Mouse (Mus musculus) limb, embryonic 15.5 days (tissue): Measurements from ENCODE around the gene Gtf3c5. TPM values are rescaled to one million over a fixed set of nuclear protein-coding genes. Genes with fewer than 3 reads are reported as not detected.
A peak's percentile ranks its signal among the peaks of the same experiment; 100 is the strongest.

Experiments
- ATAC-seq: fragments of 200-750 bp; cut with Nextera tagmentation; 2 replicates; pipeline ENCODE4 v1.8.0; 2017; ENCODE audit warnings: low read depth, moderate TSS enrichment; ENCODE audit not compliant: insufficient number of reproducible peaks, low FRiP score, low TSS enrichment
- H3K27ac ChIP-seq: fragments of 300-500 bp; sonication (generic); 2 replicates; pipeline ENCODE4 v1.5.1; 2015; ENCODE audit warnings: moderate library complexity, mild to moderate bottlenecking, inconsistent platforms
- H3K27me3 ChIP-seq: fragments of 300-500 bp; sonication (generic); 2 replicates; pipeline ENCODE4 v1.6.1; 2015; ENCODE audit warnings: inconsistent platforms
- H3K36me3 ChIP-seq: fragments of 300-500 bp; sonication (generic); 2 replicates; pipeline ENCODE4 v1.6.1; 2015; ENCODE audit warnings: inconsistent platforms
- H3K4me1 ChIP-seq: fragments of 300-500 bp; sonication (generic); 2 replicates; pipeline ENCODE4 v1.6.1; 2015; ENCODE audit warnings: inconsistent platforms
- H3K4me2 ChIP-seq: fragments of 300-500 bp; sonication (generic); 2 replicates; pipeline ENCODE4 v1.6.1; 2015; ENCODE audit warnings: mild to moderate bottlenecking, inconsistent platforms
- H3K4me3 ChIP-seq: fragments of 300-500 bp; sonication (generic); 2 replicates; pipeline ENCODE4 v1.5.1; 2015; ENCODE audit warnings: mild to moderate bottlenecking, inconsistent platforms
- H3K9ac ChIP-seq: fragments of 300-500 bp; sonication (generic); 2 replicates; pipeline ENCODE4 v1.6.1; 2015; ENCODE audit warnings: inconsistent platforms
- H3K9me3 ChIP-seq: fragments of 300-500 bp; sonication (generic); 2 replicates; pipeline ENCODE4 v1.6.1; 2016; ENCODE audit warnings: inconsistent platforms
- WGBS: fragments of 180-500 bp; shearing (Covaris S2); methylation state at CpG from one replicate; pipeline ENCODE4 v1.1.7; 2015; 5-methylcytosine and 5-hydroxymethylcytosine counted together
- polyA plus RNA-seq: library from polyadenylated mRNA; unstranded; fragments of >200 nt; fragmentation: Nextera tagmentation; extraction: Ambion mirVana; gene quantifications from 2 replicates; pipeline ENCODE4 v1.2.1, GENCODE M21; 2015

Gene Gtf3c5
- polyA plus RNA-seq, 1 experiment from 2014 or later, result 44.1 TPM

DNA sequence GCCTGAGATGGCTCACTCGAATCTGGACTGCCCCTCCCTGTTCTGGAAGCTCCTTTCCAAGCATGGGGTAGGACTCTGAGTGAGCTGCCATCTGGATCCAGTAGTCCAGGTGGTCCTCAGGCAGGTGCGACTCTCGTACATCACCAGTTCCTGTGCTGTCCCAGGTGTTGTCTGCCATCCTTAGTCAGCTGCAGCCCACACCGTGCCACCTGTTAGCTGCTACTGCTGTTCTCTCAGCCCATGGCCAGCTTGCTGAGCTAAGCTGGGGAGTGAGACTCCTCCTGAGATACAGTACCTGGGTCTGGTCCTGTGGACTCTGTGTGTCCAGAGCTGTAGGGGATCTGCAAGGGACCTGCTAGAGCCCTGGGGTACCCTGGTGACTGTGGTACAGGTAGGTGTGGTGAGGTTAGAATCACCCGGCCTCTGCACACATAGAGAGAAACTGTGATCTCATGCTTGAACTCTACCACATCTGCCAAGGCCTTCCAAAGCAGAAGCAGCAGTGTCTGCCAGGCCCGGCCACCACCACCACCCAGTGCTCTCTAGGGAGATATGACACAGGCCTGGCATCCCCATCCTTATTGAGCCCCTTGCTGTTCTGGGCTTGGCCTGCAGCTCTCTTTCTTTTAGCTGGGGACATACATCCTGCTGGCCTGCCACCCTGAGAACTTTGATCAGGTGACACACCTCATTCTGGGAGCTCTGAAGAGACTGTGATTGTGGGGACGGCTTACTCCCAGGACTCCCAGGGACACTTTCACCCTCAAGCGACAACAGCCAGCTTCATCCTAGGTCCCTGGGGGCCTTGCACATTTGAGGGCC lies 45.3 kb downstream of the Gtf3c5 start:
- Histone ChIP-seq H3K36me3 (peaks cover 25% of the 10 kb centered on the region), H3K4me2 (no peak overlapping the region), H3K27me3 (no peaks in the 10 kb centered on the region), H3K4me3 (no peak overlapping the region), H3K27ac (peak overlapping the region; percentile 78), H3K9ac (no peak overlapping the region), H3K4me1 (peaks cover 68% of the 10 kb centered on the region), H3K9me3 (no peaks in the 10 kb centered on the region)
- no peak for ATAC-seq
- 71% methylated on average over 8 of the region's 8 CpGs for WGBS

DNA sequence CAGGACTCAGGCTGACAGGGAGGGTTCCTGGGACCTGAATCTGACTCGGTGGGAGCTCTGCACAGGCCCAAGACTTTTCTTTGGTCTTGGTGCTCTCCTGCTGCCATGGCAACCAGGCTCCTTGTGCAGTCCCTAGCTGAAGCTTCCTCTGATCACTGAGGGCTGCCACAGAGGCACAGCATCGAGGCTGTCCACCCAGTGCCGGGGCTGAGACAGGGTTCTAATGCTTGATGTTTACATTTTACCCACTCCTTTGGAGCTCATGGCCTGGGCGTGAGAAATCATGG lies 46.0 kb downstream of the Gtf3c5 start:
- H3K27ac ChIP-seq, result no peak overlapping the region

DNA sequence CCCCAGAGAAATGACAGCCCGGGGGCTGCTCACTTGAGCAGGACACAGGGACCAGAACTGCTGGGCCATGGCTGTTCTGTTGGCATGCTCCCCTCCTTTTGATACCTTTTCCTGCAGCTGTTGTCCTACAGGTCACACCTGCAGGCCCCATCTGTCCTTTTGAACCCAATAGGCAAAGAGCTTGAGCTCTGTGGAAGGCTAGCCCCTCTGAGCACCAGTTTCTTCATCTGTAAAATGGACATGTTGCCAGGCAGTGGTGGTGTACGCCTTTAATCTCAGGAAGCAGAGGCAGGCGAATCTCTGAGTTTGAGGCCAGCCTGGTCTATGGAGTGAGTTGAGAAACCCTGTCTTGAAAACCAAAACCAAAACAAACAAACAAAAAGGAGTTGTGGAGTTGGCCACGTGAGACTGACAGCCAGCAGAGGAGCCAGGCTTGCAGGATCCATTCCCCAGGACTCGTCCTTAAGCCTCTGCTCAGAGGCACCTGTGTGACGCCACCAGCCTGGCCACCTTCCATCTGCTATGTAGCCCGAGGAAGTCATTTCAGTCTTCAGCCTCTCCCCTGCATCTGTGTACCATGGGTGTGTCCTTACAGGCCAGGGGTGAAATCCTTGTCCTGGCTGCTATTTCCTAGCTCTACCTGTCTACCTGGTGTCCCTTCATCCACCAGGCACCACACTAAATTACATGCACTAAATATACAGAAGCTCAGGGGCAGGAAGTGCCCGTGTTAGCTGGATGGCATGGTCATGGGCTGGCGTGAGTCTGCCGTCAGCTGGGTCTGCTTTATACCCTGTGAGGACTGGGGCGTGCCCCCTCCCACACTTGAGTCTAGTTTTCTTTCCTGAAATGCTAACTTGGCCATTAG lies 46.6 kb downstream of the Gtf3c5 start:
- Histone ChIP-seq H3K9me3 (no peaks in the 10 kb centered on the region), H3K4me1 (peaks cover 80% of the 10 kb centered on the region), H3K27me3 (no peaks in the 10 kb centered on the region), H3K9ac (no peak overlapping the region), H3K36me3 (peaks cover 14% of the 10 kb centered on the region), H3K4me3 (no peak overlapping the region), H3K27ac (peak overlapping the region; percentile 87; the same call in 1 of the 2 replicates), H3K4me2 (no peak overlapping the region)
- no peak for ATAC-seq
- 75% methylated on average over 11 of the region's 11 CpGs for WGBS

More for the DNA sequence above, 46.0 kb downstream of the Gtf3c5 start:
- H3K4me3 ChIP-seq, result no peak overlapping the region
- H3K4me1 ChIP-seq, result peaks cover 74% of the 10 kb centered on the region
- WGBS, result 51% methylated on average over 4 of the region's 4 CpGs
- no peaks in the 10 kb centered on the region for H3K27me3 ChIP-seq
- H3K9me3 ChIP-seq, result no peaks in the 10 kb centered on the region
- no peak for ATAC-seq
- H3K4me2 ChIP-seq, result no peak overlapping the region
- no peak overlapping the region for H3K9ac ChIP-seq
- peaks cover 20% of the 10 kb centered on the region for H3K36me3 ChIP-seq

DNA sequence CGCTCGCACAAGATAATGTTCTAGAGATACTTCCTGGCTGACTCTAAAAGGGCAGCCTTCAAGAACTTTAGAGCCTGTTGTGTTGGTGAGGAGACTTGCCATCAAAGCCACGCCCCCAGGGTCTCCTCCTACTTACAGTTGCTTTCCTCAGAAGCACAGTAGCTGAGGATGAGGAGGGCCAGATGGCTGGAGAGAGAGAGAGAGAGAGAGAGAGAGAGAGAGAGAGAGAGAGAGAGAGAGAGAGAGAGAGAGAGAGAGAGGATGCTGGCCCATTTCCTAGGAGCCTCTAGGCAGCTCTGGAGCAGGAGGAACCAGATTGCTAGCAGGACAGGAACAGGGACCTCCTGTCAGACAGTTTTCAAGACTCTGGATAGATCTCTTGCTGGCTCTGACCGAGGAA lies 47.4 kb downstream of the Gtf3c5 start:
- no peak overlapping the region for H3K9ac ChIP-seq
- peaks cover 6% of the 10 kb centered on the region for H3K36me3 ChIP-seq
- H3K4me3 ChIP-seq, result no peak overlapping the region
- no peaks in the 10 kb centered on the region for H3K9me3 ChIP-seq
- H3K4me1 ChIP-seq, result peaks cover 80% of the 10 kb centered on the region
- peak overlapping the region; percentile 87 for H3K27ac ChIP-seq
- peak overlapping the region; percentile 76; the same call in 1 of the 2 replicates for H3K4me2 ChIP-seq
- no peaks in the 10 kb centered on the region for H3K27me3 ChIP-seq
- WGBS, result 39% methylated on average over 4 of the region's 4 CpGs
- no peak for ATAC-seq

DNA sequence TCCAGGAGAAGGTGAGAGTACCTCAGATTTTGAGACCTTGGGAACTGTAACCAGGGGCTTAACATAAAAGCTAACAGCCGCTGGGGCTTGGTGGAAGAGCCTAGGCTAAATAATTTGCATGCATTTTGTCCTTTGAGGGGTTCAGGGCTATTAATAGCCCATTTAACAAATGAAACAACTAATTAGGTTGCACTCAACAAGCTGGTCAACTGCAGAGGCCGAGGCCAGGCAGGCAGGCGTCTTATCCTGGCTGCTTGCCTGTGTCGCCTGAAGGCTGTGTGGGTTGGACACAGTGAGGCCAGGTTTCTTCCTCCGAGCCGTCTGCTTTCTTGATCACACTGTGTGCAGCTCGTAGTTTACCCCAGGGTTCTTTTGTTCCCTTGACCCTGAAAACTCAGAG lies 47.9 kb downstream of the Gtf3c5 start:
- H3K4me3 ChIP-seq, result peak overlapping the region; percentile 84
- no peaks in the 10 kb centered on the region for H3K27me3 ChIP-seq
- peaks cover 83% of the 10 kb centered on the region for H3K4me1 ChIP-seq
- H3K36me3 ChIP-seq, result peaks cover 3% of the 10 kb centered on the region
- H3K9ac ChIP-seq, result no peak overlapping the region
- ATAC-seq, result no peak
- peak overlapping the region; percentile 76; the same call in 1 of the 2 replicates for H3K4me2 ChIP-seq
- WGBS, result 26% methylated on average over 7 of the region's 7 CpGs
- peak overlapping the region; percentile 87 for H3K27ac ChIP-seq
- H3K9me3 ChIP-seq, result no peaks in the 10 kb centered on the region

DNA sequence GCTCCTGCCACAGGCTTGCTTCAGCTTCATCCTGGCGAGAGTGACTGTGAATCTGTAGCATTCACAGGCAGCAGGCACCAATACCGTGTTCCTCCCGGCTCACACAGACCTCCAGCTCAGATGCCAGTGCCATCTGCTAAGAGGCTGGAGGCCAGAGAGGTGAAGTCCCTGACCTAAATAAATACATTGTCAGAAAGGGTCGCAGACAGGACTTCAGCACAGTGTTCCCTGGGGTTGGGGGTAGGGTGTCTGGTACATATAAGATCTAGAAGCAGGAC lies 48.3 kb downstream of the Gtf3c5 start:
- no peak for ATAC-seq
- Histone ChIP-seq H3K9me3 (no peaks in the 10 kb centered on the region), H3K9ac (no peak overlapping the region), H3K27me3 (no peaks in the 10 kb centered on the region), H3K36me3 (no peaks in the 10 kb centered on the region), H3K4me1 (peaks cover 88% of the 10 kb centered on the region), H3K4me3 (peak overlapping the region; percentile 84), H3K27ac (peak overlapping the region; percentile 87), H3K4me2 (peak overlapping the region; percentile 76)
- 29% methylated on average over 4 of the region's 4 CpGs for WGBS

DNA sequence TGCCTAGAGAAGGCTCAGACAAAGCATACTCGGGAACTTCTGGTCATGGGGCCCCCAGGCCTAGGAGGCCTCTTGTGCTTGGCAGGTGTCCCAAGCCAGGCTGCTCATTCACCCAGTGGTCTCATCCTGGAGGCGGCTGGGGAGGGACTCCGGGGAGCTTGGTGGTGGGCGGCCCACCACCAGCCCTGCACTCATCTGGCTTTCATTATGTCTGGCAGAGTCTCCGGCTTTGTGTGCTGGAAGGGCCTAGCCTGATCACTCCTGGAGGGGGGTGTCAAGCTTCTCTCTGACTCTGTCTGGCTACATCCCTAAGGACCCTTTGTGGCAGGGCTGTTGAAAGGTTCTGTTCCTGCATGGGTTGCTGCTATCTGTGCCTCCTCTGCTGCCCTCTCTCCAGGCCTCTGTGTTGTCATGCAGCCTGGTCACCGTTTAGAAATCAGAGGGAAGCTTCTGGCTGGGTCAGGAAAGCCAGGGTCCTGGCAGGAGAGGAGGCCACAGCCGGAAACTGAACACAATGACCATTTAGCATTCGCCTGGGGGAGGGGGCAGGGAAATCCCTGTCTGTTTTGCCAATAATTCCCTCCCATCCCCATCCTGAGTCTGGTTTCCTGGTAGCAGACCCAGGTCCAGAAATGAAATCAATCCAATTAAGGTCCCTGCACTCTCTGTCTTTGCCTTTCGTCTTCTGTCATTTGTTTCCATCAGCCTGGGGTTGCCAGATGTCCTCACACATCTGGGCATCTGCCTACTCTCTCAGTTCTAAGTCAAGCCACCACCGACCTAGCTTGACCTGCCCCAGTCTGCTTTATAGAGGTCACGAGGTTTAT lies 48.9 kb downstream of the Gtf3c5 start:
- Histone ChIP-seq H3K4me2 (peak overlapping the region; percentile 76), H3K9ac (peak overlapping the region; percentile 31; the same call in 1 of the 2 replicates), H3K4me1 (peaks cover 88% of the 10 kb centered on the region), H3K4me3 (peak overlapping the region; percentile 84), H3K27ac (peak overlapping the region; percentile 87), H3K36me3 (no peaks in the 10 kb centered on the region), H3K9me3 (no peaks in the 10 kb centered on the region), H3K27me3 (no peaks in the 10 kb centered on the region)
- 28% methylated on average over 11 of the region's 11 CpGs for WGBS
- ATAC-seq, result peak; percentile 31; the same call in 1 of the 2 replicates

DNA sequence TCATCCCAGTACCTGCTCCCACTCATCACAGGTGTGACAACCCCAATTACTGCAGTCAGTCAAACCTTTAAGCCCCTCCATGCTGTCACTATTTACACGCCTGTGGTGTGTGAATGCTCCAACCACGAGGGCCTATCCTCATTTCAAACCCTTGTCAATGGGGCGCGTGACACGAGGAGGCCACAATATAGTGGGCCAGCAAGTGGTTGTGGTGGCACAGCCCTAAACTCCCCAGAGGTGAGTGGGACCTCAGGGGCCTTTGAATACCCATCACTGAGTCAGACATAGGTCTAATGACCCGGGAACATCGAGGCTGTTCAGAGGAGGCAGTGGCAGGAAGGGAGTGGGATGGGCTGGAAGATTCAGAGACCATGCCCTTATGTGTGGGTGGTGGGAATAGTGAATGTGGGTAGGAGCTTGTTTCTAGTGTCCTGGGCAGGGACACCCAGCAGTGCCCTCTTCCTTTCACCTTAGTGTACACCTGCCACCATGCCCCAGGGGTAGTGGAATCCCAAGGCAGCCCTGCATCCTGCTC lies 49.6 kb downstream of the Gtf3c5 start:
- no peaks in the 10 kb centered on the region for H3K27me3 ChIP-seq
- peak overlapping the region; percentile 65 for H3K9ac ChIP-seq
- H3K4me2 ChIP-seq, result peak overlapping the region; percentile 76
- H3K4me1 ChIP-seq, result peaks cover 88% of the 10 kb centered on the region
- H3K9me3 ChIP-seq, result no peaks in the 10 kb centered on the region
- peak overlapping the region; percentile 84 for H3K4me3 ChIP-seq
- peak overlapping the region; percentile 87 for H3K27ac ChIP-seq
- WGBS, result 45% methylated on average over 7 of the region's 7 CpGs
- no peaks in the 10 kb centered on the region for H3K36me3 ChIP-seq
- ATAC-seq, result no peak

DNA sequence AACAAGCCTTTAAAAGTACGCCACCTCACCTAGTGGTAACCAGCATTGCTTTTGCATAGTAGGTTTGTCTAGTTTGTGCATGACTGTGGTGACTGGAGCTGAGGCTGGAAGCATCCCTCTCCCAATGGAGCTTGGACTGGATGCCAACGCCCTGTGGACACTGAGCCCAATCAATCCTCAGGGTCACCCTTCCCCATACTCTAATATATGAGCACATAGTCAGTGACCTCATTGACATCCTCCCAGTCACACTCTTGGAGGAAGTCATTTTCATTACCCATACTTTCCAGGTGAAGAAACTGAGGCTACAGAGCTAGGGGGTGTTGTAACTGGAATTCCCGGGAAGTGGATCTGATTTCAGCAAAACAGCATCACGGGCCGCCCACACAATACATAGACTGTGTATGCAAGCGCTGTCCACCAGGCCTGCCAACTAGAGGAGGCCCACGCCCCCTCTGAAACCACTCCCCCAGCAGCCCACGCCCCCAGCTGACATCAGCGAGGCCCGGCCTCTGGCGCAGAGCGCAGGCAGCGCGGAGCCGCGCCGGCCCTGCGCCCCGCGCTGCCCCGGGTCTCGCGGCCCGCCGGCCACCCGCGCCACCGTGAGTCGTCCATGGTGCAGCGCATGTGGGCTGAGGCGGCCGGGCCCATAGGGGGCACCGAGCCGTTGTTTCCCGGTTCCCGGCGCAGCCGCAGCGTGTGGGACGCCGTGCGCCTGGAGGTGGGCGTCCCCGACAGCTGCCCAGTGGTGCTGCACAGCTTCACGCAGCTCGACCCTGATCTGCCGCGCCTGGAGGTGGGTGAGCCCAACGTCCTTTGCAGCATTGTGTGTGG lies 50.4 kb downstream of the Gtf3c5 start:
- ATAC-seq, result peak; percentile 90
- peak overlapping the region; percentile 87 for H3K27ac ChIP-seq
- peak overlapping the region; percentile 76 for H3K4me2 ChIP-seq
- H3K9ac ChIP-seq, result peak overlapping the region; percentile 65
- peaks cover 88% of the 10 kb centered on the region for H3K4me1 ChIP-seq
- WGBS, result 2% methylated on average over 49 of the region's 49 CpGs
- no peaks in the 10 kb centered on the region for H3K27me3 ChIP-seq
- H3K9me3 ChIP-seq, result no peaks in the 10 kb centered on the region
- H3K36me3 ChIP-seq, result no peaks in the 10 kb centered on the region
- peak overlapping the region; percentile 84 for H3K4me3 ChIP-seq

DNA sequence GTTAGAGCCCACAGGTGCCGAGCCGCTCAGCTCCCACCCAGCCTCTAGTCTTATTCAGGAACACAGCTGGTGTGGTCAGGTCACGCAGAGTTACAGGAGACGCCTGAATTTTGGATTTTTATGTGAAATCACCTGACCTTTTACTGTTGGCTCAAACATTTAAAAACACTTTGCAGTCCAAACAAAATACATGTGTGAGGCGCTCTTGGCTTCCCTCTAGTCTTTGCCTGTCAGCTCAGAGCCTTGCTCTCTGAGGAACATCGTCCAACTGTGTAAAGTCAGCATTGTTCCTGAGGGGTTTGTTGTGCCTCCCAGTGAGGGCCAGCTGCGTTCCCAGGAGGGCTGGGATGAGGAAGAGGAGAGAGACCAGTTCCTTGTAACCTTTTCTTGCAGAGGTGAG lies 53.2 kb downstream of the Gtf3c5 start:
- Histone ChIP-seq H3K9ac (no peak overlapping the region), H3K4me1 (peaks cover 88% of the 10 kb centered on the region), H3K4me2 (no peak overlapping the region), H3K9me3 (no peaks in the 10 kb centered on the region), H3K27me3 (no peaks in the 10 kb centered on the region), H3K36me3 (no peaks in the 10 kb centered on the region), H3K27ac (peak overlapping the region; percentile 48), H3K4me3 (no peak overlapping the region)
- 44% methylated on average over 7 of the region's 7 CpGs for WGBS
- ATAC-seq, result no peak

DNA sequence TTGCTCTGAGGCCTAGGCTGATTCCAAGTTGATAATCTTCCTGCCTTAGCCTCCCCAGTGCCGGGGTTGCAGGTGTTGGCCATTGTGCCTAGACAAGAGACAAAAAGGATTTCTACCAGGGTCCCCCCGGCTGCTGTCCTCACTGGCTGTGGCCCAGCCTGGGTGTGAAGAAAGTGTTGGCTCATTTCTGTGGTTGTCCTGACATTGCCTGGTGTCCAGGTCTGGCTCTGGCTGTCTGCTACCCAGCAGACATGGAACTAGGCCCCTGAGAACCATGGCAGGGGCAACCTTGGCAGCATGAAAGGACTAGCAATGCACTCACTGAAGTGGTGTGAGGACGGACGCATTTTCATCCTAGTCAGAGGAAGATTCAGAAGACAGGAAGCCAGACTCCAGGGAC lies 53.7 kb downstream of the Gtf3c5 start:
- 67% methylated on average over 4 of the region's 4 CpGs for WGBS
- no peak overlapping the region for H3K9ac ChIP-seq
- H3K27ac ChIP-seq, result no peak overlapping the region

More for the DNA sequence above, 53.7 kb downstream of the Gtf3c5 start:
- Histone ChIP-seq H3K27me3 (no peaks in the 10 kb centered on the region), H3K4me2 (no peak overlapping the region), H3K36me3 (no peaks in the 10 kb centered on the region), H3K4me3 (no peak overlapping the region), H3K4me1 (peaks cover 88% of the 10 kb centered on the region), H3K9me3 (no peaks in the 10 kb centered on the region)
- no peak for ATAC-seq
